Mouse (Mus musculus) layer of hippocampus, adult 11-12 months (tissue): ENCODE results near the gene Fxr1.
"Not testable (repeated sequence)": the region's sequence is repeated elsewhere in the genome, so short reads cannot be mapped to it uniquely, and the experiment has no call there.

Source experiments
- DNase-seq: peaks from one replicate; pipeline ENCODE4 v3.0.0; 2022; ENCODE audit warnings: low spot score

Fxr1 gene

GRCm38 (mm10) chr3:34019540-34020381 lies at the start of gene Fxr1:
TSS of gene Fxr1 (plus strand) at chr3:34019943.
- peak; percentile 81 for DNase-seq

GRCm38 (mm10) chr3:33979395-33979794 lies 40.3 kb upstream of the Fxr1 start:
- DNase-seq: no peak

GRCm38 (mm10) chr3:33982746-33983145 lies 37.0 kb upstream of the Fxr1 start:
- no peak for DNase-seq

GRCm38 (mm10) chr3:33989302-33989701 lies 30.4 kb upstream of the Fxr1 start:
- no peak for DNase-seq

GRCm38 (mm10) chr3:33990451-33990850 lies 29.3 kb upstream of the Fxr1 start:
- DNase-seq: no peak

GRCm38 (mm10) chr3:33990921-33991320 lies 28.8 kb upstream of the Fxr1 start:
- DNase-seq: no peak

- no peak for DNase-seq
These were observed 26.2 kb upstream of the Fxr1 start for GRCm38 (mm10) chr3:33993421-33994126.

GRCm38 (mm10) chr3:33994127-33994488 lies 25.6 kb upstream of the Fxr1 start:
- DNase-seq: no peak

GRCm38 (mm10) chr3:34001691-34002090 lies 18.1 kb upstream of the Fxr1 start:
- DNase-seq: not testable (repeated sequence)

- DNase-seq: no peak
These were observed 15.9 kb upstream of the Fxr1 start for GRCm38 (mm10) chr3:34003860-34004259.

GRCm38 (mm10) chr3:34006301-34006700 lies 13.4 kb upstream of the Fxr1 start:
- DNase-seq: no peak

- DNase-seq: no peak
These were observed 12.9 kb upstream of the Fxr1 start for GRCm38 (mm10) chr3:34006824-34007223.

- no peak for DNase-seq
These were observed 12.1 kb upstream of the Fxr1 start for GRCm38 (mm10) chr3:34007611-34008010.

- no peak for DNase-seq
These were observed 11.6 kb upstream of the Fxr1 start for GRCm38 (mm10) chr3:34008191-34008590.

GRCm38 (mm10) chr3:34020382-34021258 lies 877 bp downstream of the Fxr1 start:
- DNase-seq: no peak

GRCm38 (mm10) chr3:34021259-34021828 lies 1.6 kb downstream of the Fxr1 start:
- no peak for DNase-seq

- no peak for DNase-seq
These were observed 9.2 kb downstream of the Fxr1 start for GRCm38 (mm10) chr3:34028935-34029334.

GRCm38 (mm10) chr3:34030601-34031000 lies 10.9 kb downstream of the Fxr1 start:
- DNase-seq: no peak

- no peak for DNase-seq
These were observed 14.1 kb downstream of the Fxr1 start for GRCm38 (mm10) chr3:34033720-34034364.

- no peak for DNase-seq
These were observed 15.1 kb downstream of the Fxr1 start for GRCm38 (mm10) chr3:34034803-34035202.

- DNase-seq: no peak
These were observed 16.0 kb downstream of the Fxr1 start for GRCm38 (mm10) chr3:34035706-34036105.

GRCm38 (mm10) chr3:34041990-34042389 lies 22.2 kb downstream of the Fxr1 start:
- DNase-seq: no peak
